Mouse (Mus musculus): ENCODE results near the gene Parp3. TPM values are rescaled to one million over a fixed set of nuclear protein-coding genes. Genes with fewer than 3 reads are reported as not detected.
A peak's percentile ranks its signal among the peaks of the same experiment; 100 is the strongest.

Gene Parp3
- polyA plus RNA-seq, 1 experiment from 2014 or later = 3.7 TPM

DNA sequence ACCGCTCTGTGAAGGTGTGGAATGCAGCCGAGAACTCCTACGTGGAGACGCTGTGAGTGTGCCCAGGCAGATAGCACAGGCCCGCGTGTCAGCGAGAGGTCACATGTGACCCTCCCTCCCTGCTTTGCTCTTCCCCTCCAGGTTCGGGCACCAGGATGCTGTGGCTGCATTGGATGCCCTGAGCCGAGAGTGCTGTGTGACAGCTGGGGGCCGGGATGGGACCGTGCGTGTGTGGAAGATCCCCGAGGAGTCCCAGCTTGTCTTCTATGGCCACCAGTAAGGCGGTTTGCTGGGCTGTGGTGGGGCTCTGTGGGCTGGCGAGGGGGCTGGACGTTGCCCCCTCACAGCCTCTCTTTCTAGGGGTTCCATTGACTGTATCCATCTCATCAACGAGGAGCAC lies 6.9 kb upstream of the Parp3 start:
- H3K4me1 ChIP-seq = no peaks in the 10 kb centered on the region
- no peak overlapping the region for H3K4me2 ChIP-seq (replicated peaks)
- ATAC-seq (ENCODE audit: insufficient number of reproducible peaks, insufficient read depth, low FRiP score, low TSS enrichment) = no peak
- peaks cover 57% of the 10 kb centered on the region for H3K36me3 ChIP-seq
- H3K9me3 ChIP-seq = no peaks in the 10 kb centered on the region
- no peaks in the 10 kb centered on the region for H3K27me3 ChIP-seq
- 91% methylated on average over 17 of the region's 17 CpGs for WGBS
- no peak overlapping the region for H3K4me3 ChIP-seq
- no peak overlapping the region for H3K27ac ChIP-seq
- no peak overlapping the region for H3K9ac ChIP-seq

DNA sequence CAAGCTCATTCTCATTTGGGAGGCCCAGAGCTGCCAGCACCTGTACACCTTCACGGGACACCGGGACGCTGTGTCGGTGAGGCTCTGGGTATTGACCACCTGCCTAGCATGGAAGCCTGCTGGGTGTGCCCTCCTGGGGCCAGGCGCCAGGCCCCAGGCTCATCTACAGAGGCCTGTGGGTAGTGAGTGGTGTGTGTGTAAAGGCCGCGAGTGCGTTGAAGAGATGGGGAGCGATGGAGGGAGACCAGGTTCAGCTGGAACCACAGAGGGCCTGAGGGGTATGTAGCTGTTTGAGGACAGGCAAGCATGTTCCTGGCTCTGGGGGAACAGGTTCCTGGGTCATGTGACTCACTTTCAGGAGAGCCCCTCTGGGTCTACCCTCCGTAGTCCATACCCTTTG lies 6.4 kb upstream of the Parp3 start:
- 97% methylated on average over 10 of the region's 10 CpGs for WGBS
- H3K9me3 ChIP-seq = no peaks in the 10 kb centered on the region
- no peak overlapping the region for H3K27ac ChIP-seq
- H3K9ac ChIP-seq = no peak overlapping the region
- H3K4me2 ChIP-seq (replicated peaks) = no peak overlapping the region
- H3K4me1 ChIP-seq = peaks cover 2% of the 10 kb centered on the region
- no peak for ATAC-seq (ENCODE audit: insufficient number of reproducible peaks, insufficient read depth, low FRiP score, low TSS enrichment)
- H3K36me3 ChIP-seq = peaks cover 57% of the 10 kb centered on the region
- no peaks in the 10 kb centered on the region for H3K27me3 ChIP-seq
- no peak overlapping the region for H3K4me3 ChIP-seq

DNA sequence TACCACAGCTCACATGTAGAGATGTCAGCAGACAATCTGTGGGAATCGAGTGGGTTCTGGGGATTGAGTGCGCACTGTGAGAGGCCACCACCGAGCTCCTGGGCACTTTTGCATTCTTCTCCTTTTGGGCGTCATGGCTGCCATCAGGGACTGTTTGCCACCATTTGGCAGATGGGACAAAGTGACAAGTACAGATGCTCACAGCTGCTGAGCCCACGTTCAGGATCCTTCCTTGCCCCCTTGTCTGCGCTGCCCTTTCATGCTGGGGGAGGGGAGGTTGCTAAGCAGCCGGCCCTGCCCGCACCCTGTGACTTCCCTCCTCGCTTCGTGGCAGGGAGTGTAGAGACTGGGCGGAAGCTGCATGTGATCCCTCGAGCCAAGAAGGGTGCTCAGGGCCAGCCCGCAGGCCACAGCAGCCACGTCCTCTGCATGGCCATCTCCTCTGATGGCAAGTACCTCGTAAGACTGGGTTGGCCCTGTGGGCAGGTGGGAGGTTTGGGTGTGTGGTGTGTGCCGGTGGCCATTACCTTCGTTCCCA lies 5.9 kb upstream of the Parp3 start:
- WGBS = 88% methylated on average over 17 of the region's 17 CpGs

DNA sequence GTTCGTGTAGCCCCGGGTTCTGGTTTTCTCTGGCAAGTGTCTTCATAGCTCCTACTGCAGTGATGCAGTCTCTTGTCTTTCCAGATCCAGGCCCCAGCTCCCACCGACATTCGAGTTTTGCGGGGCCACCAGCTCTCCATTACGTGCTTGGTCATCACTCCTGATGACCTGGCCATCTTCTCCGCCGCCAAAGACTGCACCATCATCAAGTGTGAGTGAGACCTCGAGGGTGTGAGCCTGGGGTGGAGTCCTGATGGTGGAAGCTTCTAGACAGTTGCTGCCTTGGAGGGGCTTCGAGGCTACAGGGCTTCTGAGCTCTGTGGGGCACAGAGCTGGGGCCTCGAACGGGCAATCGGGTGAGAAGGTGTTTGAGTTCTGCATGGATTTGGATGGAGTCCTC lies 4.9 kb upstream of the Parp3 start:
- Histone ChIP-seq H3K27ac (no peak overlapping the region), H3K4me1 (peaks cover 7% of the 10 kb centered on the region), H3K4me2 (replicated peaks) (no peak overlapping the region), H3K36me3 (peaks cover 57% of the 10 kb centered on the region), H3K27me3 (no peaks in the 10 kb centered on the region), H3K4me3 (no peak overlapping the region), H3K9ac (no peak overlapping the region), H3K9me3 (no peaks in the 10 kb centered on the region)
- 89% methylated on average over 13 of the region's 13 CpGs for WGBS
- no peak for ATAC-seq (ENCODE audit: insufficient number of reproducible peaks, insufficient read depth, low FRiP score, low TSS enrichment)

More for the DNA sequence above, 5.9 kb upstream of the Parp3 start:
- no peak for ATAC-seq (ENCODE audit: insufficient number of reproducible peaks, insufficient read depth, low FRiP score, low TSS enrichment)
- no peaks in the 10 kb centered on the region for H3K27me3 ChIP-seq
- H3K4me1 ChIP-seq = peaks cover 6% of the 10 kb centered on the region
- peaks cover 57% of the 10 kb centered on the region for H3K36me3 ChIP-seq
- H3K4me2 ChIP-seq (replicated peaks) = no peak overlapping the region
- H3K4me3 ChIP-seq = no peak overlapping the region
- no peaks in the 10 kb centered on the region for H3K9me3 ChIP-seq
- no peak overlapping the region for H3K27ac ChIP-seq
- H3K9ac ChIP-seq = no peak overlapping the region

DNA sequence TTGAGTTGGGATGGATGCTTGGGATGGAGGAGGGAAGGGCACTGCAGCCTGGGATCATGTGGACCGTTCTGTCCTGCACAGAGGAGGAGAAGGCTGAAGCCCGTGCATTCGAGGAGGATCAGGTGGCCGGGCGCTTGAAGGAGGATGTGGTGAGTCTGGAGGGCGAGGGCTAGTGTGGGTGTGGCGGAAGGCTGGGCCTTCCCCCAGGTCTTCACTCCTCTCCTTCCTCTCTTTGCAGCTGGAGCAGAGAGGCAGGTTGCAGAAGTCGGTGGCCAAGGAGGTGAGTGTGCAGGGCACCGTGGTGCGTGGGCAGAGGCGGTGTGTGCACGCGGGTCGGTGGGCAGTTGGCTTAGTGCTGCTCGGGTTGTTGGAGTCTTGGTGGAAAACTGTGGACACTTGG lies 4.3 kb upstream of the Parp3 start:
- Histone ChIP-seq H3K27ac (no peak overlapping the region), H3K4me3 (no peak overlapping the region), H3K27me3 (no peaks in the 10 kb centered on the region), H3K9me3 (no peaks in the 10 kb centered on the region), H3K9ac (no peak overlapping the region), H3K36me3 (peaks cover 53% of the 10 kb centered on the region), H3K4me1 (peaks cover 13% of the 10 kb centered on the region), H3K4me2 (replicated peaks) (no peak overlapping the region)
- ATAC-seq (ENCODE audit: insufficient number of reproducible peaks, insufficient read depth, low FRiP score, low TSS enrichment) = no peak
- 95% methylated on average over 15 of the region's 15 CpGs for WGBS

DNA sequence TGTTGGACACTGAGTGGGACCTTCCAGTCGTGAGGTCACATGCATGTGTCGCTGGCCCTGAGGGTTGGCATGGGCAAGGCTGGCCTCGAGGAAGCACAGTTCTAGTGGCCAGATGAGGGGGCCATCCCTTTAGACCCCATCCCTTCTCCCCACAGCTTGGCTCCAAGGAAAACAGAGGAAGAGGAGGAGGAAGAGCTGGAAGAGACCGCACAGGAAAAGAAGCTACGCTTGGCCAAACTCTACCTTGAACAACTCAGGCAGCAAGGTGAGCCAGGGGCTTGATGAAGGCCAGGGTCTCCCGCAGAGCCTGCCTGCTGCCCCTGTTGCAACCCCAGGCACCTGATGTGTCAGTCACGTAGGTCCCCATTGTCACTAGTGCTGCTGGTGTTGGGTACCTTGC lies 3.8 kb upstream of the Parp3 start:
- 90% methylated on average over 7 of the region's 7 CpGs for WGBS
- no peak for ATAC-seq (ENCODE audit: insufficient number of reproducible peaks, insufficient read depth, low FRiP score, low TSS enrichment)
- peaks cover 47% of the 10 kb centered on the region for H3K36me3 ChIP-seq

DNA sequence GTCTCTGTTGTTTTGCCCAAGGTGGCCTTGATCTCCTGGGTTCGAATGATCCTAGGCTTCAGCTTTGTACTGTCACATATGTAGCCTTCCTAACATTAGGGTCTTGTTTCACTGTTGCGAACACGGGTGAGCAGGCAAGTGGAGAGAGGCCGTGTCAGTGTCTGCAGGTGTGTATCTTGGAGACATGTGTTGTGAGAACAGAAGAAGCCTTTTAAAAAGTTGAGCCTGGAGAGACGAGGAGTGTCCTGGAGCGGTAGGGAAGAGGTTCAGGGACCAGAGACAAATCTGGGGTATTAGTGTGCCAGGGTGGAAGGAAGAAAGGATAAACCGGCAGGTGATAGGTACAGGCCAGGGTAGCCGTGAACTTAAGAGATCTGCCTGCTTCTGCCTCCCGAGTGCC lies 1.4 kb upstream of the Parp3 start:
- H3K36me3 ChIP-seq = peaks cover 26% of the 10 kb centered on the region
- H3K9me3 ChIP-seq = no peaks in the 10 kb centered on the region
- no peaks in the 10 kb centered on the region for H3K27me3 ChIP-seq
- no peak overlapping the region for H3K27ac ChIP-seq
- no peak for ATAC-seq (ENCODE audit: insufficient number of reproducible peaks, insufficient read depth, low FRiP score, low TSS enrichment)
- peaks cover 30% of the 10 kb centered on the region for H3K4me1 ChIP-seq
- H3K9ac ChIP-seq = peak overlapping the region; percentile 71
- peak overlapping the region; percentile 94 for H3K4me2 ChIP-seq (replicated peaks)
- WGBS = 80% methylated on average over 9 of the region's 9 CpGs
- H3K4me3 ChIP-seq = peak overlapping the region; percentile 83

More for the DNA sequence above, 3.8 kb upstream of the Parp3 start:
- Histone ChIP-seq H3K9ac (no peak overlapping the region), H3K27ac (no peak overlapping the region), H3K27me3 (no peaks in the 10 kb centered on the region), H3K4me2 (replicated peaks) (no peak overlapping the region), H3K4me1 (peaks cover 15% of the 10 kb centered on the region), H3K9me3 (no peaks in the 10 kb centered on the region), H3K4me3 (no peak overlapping the region)

DNA sequence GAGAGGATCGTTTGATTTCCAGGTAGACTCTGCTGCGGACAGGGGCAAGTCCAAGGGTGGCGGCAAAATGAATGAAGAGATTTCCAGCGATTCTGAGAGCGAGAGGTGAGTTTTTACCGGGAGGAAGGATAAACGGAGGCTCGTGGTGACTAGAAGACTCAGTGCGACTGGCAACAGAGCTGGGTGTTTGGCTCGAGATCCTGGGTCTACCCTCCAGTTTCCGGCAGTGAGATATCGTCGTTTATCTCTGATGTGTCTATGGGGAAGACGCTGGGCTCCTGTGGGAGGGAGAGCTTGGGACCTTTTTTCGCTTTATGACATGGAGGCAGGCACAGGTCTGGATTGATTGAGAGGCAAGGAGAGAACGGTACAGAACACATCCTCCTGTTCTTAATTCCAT lies 900 bp upstream of the Parp3 start:
- peaks cover 21% of the 10 kb centered on the region for H3K36me3 ChIP-seq
- 3% methylated on average over 16 of the region's 16 CpGs for WGBS
- peak overlapping the region; percentile 94 for H3K4me2 ChIP-seq (replicated peaks)

DNA sequence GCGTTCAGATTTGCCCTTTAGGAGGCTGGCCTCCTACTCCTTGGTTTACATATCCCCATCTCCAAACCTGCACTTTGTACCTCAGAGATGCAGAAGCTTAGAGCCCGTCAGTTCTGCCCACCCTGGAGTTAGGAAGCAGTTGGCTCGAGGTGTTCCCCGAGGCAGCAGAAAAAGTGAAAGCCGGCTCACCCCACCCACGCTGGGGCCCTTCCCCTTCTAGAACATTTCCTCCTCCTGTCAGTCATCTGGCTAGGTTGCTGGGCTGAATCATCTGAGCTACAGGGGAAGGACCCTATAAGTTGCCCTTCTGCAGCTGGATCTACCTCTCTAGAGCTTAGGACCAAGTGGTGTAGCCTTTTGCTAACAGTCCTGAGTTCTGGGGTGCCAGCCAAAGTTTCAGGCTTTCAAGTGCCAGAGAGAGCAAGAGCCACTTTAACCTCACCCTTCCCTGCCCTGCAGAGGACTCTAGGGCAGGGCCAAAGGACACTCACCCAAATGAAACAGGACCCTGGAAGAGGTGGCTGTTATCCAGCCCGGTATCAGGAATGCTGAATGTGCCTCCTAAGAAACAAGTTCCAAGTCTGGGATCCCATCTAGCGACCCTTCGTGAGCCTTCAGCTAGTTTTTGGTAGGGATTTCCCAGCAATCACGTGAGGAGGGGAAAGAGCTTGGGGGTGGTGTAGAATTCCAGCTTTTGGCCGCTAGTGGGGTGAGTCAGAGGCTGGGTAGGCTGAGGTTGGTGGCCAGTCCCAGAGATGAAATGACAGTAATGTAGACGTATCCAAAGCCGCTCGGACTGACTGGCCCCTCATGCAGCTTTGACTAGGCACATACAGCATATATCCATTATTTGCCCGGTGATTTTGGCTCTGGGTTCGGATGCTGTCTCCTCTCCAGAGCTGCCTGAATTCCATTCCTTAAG lies 486 bp downstream of the Parp3 start:
- Histone ChIP-seq H3K27me3 (no peaks in the 10 kb centered on the region), H3K4me1 (peaks cover 42% of the 10 kb centered on the region), H3K9ac (peak overlapping the region; percentile 19), H3K4me3 (peak overlapping the region; percentile 83; the same call in 1 of the 2 replicates), H3K9me3 (no peaks in the 10 kb centered on the region), H3K4me2 (replicated peaks) (peak overlapping the region; percentile 27), H3K27ac (peak overlapping the region; percentile 70), H3K36me3 (peaks cover 10% of the 10 kb centered on the region; the same call in 1 of the 2 replicates)
- 27% methylated on average over 16 of the region's 16 CpGs for WGBS
- ATAC-seq (ENCODE audit: insufficient number of reproducible peaks, insufficient read depth, low FRiP score, low TSS enrichment) = peak; percentile 16

More for the DNA sequence above, 900 bp upstream of the Parp3 start:
- Histone ChIP-seq H3K9ac (peak overlapping the region; percentile 71), H3K4me3 (peak overlapping the region; percentile 83), H3K27me3 (no peaks in the 10 kb centered on the region), H3K9me3 (no peaks in the 10 kb centered on the region), H3K27ac (no peak overlapping the region), H3K4me1 (peaks cover 30% of the 10 kb centered on the region)
- ATAC-seq (ENCODE audit: insufficient number of reproducible peaks, insufficient read depth, low FRiP score, low TSS enrichment) = no peak

DNA sequence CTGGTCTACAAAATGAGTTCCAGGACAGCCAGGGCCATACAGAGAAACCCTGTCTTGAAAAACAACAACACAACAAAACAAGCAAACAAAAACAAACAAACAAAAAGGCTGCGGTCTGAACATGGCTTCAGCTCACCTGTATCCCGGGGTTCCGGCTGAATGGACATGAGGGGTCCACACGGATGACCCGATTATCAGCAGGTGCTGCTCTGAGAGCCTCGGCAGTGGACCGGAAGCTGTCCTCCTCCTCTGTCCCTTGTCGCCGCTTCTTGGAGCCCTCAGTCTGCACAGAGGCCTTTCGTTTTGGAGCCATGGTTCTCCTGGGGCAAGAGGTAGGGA lies 1.1 kb downstream of the Parp3 start, which contains the start of gene Rrp9:
Gene Rrp9 (plus strand): TSS at position 301 of the 339 bp plus-strand sequence.
- 87% methylated on average over 10 of the region's 10 CpGs for WGBS
- Histone ChIP-seq H3K27ac (peak within 1 kb of the TSS; percentile 70), H3K9ac (peak within 1 kb of the TSS; percentile 19), H3K36me3 (peaks cover 4% of the 10 kb centered on the region; the same call in 1 of the 2 replicates), H3K27me3 (no peaks in the 10 kb centered on the region), H3K9me3 (no peaks in the 10 kb centered on the region), H3K4me1 (peaks cover 42% of the 10 kb centered on the region), H3K4me2 (replicated peaks) (peak within 1 kb of the TSS; percentile 27), H3K4me3 (peak within 1 kb of the TSS; percentile 83; the same call in 1 of the 2 replicates)
- no peak for ATAC-seq (ENCODE audit: insufficient number of reproducible peaks, insufficient read depth, low FRiP score, low TSS enrichment)

DNA sequence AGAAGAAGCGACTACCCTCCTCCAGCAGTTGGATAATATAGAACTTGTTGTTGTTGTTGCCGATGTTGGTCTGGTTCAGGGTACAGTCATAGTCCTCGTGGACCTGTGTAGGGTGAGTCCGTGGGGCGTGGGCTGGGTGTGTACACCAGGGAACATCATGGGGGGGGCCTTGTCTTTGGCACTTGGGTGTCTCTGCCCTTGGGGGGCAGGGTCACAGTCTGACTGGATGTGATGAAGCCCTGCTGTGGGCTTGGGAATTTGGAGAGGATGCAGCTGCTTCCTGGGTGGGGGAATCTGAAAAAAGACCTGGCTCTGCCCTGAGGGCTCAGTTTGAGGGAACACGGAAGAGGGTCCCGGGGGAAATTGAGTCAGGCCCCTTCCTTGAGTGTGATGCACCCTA lies 1.7 kb downstream of the Parp3 start:
- H3K27me3 ChIP-seq = no peaks in the 10 kb centered on the region
- no peak overlapping the region for H3K9ac ChIP-seq
- no peak for ATAC-seq (ENCODE audit: insufficient number of reproducible peaks, insufficient read depth, low FRiP score, low TSS enrichment)
- no peak overlapping the region for H3K27ac ChIP-seq
- H3K4me3 ChIP-seq = no peak overlapping the region
- WGBS = 57% methylated on average over 7 of the region's 7 CpGs
- H3K4me2 ChIP-seq (replicated peaks) = peak overlapping the region; percentile 21
- peaks cover 42% of the 10 kb centered on the region for H3K4me1 ChIP-seq
- H3K36me3 ChIP-seq = no peaks in the 10 kb centered on the region
- no peaks in the 10 kb centered on the region for H3K9me3 ChIP-seq

DNA sequence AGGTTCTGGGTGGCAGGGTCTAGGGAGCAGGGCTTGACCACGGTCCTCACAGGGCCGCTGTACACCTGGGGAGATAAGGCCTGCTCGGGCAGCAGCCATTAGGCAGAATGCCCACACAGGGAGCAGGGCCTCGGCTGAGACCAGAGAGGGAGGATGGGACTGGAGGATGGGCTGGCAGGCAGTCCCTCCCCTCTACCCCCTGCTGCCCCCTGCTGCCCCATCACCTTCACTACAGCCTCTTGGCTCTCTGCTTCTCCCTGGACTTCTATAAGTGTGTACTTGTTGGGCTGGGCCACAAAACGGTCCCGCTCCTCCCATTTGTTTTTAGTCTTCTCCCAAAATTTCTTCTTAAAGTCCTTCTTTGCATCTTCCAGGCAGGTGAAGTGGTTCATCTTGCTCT lies 2.3 kb downstream of the Parp3 start:
- no peak overlapping the region for H3K27ac ChIP-seq
- WGBS = 8% methylated on average over 6 of the region's 6 CpGs
- H3K9ac ChIP-seq = 0 out of 2 replicates have a peak overlapping the region, but pooled peaks have one; percentile 17
- H3K4me1 ChIP-seq = peaks cover 42% of the 10 kb centered on the region
- no peaks in the 10 kb centered on the region for H3K9me3 ChIP-seq
- H3K36me3 ChIP-seq = no peaks in the 10 kb centered on the region
- no peak for ATAC-seq (ENCODE audit: insufficient number of reproducible peaks, insufficient read depth, low FRiP score, low TSS enrichment)
- peak overlapping the region; percentile 21 for H3K4me2 ChIP-seq (replicated peaks)
- no peak overlapping the region for H3K4me3 ChIP-seq
- H3K27me3 ChIP-seq = no peaks in the 10 kb centered on the region

Measured in embryonic facial prominence, embryonic 12.5 days (tissue).